Mouse (Mus musculus) frontal cortex, postnatal 25 days (tissue): ENCODE data around the gene Klhl23.

Experiments used
- DNase-seq, 2 experiments: peaks; one replicate each; pipeline ENCODE4 v3.0.0; 2022; ENCODE audit warnings: low spot score in 2 of 2

Klhl23 gene

DNA sequence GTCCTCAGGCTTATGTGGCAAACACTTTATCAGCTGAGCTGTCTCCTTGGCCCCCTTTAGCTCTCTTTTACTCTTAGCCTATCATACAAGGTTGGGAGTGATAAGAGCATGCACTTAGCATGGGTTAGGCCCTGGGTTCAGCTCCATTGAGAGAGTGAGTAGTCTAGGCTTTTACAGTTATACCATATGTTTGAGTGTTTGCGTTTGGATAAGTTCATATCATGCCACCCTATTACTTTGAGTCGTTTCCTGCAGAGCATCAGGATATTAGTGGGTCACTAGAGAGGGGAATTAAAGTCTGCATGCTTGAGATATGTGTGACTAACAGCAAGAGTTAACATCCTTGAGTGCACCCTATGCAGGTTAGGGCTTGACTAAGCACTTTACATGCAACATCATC lies 7.9 kb downstream of the Klhl23 start:
- no peak for DNase-seq

DNA sequence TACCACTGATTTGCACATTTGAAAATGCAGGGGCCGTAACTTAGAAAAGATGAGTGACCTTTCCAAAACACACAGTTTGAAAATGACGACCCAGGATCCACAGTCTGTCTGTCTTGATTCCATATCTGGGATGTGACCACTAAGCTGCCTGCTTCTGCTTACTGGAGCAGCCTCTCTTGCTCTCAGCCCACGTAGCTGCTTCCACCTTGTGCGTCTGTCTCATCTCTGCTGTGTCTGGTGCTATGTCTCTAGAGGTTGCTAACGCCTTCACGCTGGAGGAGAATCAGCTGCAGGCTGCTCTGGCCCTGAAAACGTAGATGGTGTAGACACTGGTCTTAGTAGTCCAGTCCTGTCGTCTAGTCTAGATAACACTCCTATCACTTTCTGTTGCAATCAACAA lies 8.4 kb downstream of the Klhl23 start:
- no peak for DNase-seq

DNA sequence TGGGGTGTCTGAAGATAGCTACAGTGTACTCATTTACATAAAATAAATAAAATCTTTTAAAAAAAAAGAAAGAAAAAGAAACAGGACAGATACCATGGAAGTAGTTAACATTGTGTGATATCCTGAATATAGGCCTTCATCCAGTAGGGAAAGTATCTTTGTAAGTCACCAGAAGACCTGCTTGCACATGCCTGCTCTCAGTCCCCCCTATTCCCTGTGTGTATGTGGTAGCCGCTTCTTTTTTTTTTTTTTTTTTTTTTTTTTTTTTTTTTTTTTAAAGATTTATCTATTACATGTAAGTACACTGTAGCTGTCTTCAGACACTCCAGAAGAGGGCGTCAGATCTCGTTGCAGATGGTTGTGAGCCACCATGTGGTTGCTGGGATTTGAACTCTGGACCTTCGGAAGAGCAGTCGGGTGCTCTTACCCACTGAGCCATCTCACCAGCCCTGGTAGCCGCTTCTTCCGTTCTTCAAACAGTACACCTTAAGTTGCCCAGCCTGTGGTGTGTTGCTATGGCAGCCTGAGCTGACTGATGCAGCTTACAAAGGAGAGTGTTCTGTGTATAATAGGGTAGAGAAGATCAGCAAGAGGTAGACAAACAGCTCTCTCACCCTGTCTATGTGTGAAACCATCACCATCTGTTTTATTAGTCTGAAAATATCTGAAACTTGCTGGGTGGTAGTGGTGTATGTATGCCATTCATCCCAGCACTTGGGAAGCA lies 15.7 kb downstream of the Klhl23 start:
- no peak for DNase-seq

DNA sequence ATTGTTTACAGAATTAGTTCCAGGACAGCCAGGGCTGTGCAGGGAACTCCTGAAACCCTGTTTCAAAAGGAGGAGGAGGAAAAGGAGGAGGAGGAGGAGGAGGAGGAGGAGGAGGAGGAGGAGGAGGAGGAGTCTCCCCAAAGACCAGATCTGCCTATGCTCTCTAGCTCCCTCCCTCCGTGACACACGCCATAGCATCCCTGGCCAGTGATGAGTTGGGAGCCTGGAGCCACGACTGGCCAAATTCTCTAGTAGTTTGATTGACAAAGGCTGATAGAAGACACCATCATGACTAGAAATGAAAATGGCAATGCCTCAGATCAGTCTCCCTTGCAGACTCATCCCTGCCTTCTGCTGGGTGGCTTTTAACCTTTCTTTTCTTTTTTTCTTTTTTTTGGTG lies 16.3 kb downstream of the Klhl23 start:
- no peak for DNase-seq

DNA sequence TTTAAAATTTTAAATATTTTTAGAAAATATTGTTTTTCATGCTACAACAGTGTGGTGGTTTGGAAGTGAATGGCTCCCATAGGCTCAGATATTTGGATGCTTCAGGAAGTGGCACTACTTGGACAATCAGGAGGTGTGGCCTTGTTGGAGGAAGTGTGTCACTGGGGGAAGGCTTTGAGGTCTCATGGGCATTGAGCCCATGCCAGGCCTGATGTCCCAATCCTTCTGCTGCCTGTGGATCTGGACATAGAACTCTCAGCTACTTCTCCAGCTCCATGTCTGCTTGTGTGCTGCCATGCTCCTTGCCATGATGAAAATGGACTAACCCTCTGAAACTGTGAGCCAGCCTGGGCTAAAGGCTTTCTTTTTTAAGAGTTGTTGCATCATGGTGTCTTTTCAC lies 17.0 kb downstream of the Klhl23 start:
- no peak for DNase-seq

DNA sequence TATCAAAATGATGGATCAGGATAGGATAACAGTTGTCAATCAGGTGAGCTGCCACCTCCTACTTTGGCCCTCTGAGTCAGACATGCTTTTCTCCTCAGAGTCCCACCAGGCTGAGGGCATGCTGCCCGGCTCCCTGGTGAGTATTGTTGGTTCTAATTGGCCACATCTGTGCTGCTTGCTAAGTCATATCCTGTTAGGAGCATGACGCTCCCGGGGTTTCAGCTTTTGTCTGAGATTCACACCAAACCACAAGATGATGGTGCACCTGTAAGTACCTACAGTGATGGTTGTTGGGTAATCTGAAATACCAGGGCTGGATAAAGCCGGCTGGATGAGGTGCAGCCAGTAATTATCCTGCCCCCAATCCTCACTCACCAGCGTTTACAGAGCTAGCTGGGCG lies 18.5 kb downstream of the Klhl23 start:
- no peak for DNase-seq

DNA sequence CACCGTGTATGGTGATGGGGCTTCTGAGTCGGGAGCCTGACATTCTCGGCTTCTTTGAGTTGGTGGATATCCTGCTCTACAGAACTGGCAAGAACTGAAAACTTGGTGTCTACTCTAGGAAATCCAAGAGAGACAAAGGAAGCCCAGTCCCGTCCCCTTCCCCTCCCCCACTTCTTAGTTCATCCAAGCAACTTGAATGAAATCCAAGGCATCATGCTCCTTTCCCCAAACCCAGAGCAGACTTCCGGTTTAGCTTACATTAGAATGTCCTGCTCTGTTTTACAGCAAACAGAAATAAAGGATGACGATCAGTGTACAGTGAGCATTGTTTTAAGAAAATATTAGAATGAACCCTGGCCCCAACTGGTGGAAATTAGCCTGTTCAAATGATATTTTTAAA lies 27.5 kb downstream of the Klhl23 start:
- DNase-seq = no peak

DNA sequence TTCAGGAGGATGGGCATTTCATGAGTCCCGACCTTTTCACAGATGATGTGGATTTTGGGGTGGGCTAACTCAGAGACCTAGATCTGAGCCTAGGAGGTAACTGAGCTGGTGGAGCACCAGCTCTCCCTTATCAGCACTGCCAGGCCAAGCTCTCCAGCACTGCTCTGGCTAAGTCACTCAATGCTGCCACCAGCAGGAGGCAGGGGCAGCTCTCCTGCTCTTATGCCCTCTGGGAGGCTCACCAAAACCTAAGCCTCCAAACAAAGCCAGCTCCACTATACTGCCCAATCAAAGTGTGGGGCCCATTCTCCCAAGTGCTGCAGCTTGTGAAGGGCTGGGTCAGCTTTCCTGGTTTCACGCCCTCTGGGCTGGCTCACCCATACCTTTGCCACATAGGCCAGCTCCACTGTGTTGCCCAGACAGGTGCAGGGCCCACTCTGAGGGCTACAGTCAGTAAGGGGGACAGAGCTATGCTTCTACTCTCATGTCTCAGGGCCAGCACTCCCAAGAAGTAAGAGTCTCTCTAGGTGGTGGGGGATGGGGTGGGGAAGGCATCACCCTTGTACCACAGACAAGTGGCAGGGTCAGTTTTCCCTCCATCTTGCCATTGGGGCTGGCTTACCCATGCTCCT lies 29.8 kb downstream of the Klhl23 start:
- no peak for DNase-seq

DNA sequence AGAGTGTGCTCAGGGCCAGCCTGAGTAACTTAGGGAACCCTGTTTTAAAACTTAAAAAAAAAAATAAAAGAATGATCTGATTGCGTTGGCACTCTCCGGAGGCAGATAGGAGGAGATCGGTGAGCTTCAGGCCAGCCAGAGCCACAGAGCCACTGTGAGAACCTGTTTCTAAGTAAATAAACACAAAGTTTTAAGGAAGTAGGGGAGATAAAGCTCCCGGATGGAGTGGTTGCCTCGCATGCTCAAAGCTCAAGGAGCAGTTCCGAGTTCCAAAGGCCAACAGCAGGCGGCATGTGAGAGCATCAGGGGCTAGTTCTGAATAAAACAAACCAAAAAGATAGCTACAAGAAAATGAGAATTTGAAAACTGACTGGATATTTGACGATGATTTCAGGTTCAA lies 34.6 kb downstream of the Klhl23 start:
- no peak for DNase-seq

DNA sequence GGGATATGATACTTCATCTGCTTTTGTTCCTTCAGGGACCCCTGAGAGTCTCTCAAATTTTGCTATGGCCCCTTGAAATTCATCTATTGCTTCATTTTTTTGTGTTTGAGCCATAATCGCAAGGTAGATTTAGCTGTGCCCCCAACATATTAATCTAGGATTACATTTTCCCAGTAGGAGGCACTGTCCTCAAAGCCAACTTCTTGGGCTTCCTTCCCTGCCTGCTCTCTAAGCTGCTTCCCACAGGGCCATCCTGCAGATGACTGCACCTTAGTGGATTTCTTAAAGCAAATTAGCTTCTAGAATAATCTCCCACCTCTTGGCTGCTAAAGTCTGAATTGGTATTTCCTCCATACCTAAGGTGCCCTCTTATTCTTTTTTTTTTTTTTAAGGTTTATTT lies 36.1 kb downstream of the Klhl23 start:
- DNase-seq = no peak

DNA sequence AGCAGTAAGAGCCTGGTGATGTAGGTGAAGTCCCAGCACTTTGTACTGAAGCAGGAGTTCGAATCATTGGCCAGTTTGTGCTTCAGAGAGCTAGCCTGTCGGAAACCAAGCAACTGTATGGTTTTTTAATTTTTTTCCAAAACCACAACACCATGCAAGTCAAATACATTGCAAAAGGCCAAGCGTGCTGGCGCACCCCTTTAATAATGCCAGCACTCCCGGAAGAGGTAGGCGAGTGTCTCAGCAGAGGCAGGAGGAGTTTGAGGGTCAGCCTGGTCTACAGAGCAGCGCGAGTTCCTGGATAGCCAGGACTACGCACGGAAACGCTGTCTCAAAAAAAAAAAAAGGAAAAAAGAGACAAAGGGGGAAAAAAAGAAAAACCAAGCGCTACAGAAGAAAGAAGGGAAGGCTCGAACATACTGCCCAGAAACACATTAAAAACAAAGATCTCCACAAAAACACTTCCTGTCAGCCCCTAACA lies 39.3 kb downstream of the Klhl23 start:
- no peak for DNase-seq

DNA sequence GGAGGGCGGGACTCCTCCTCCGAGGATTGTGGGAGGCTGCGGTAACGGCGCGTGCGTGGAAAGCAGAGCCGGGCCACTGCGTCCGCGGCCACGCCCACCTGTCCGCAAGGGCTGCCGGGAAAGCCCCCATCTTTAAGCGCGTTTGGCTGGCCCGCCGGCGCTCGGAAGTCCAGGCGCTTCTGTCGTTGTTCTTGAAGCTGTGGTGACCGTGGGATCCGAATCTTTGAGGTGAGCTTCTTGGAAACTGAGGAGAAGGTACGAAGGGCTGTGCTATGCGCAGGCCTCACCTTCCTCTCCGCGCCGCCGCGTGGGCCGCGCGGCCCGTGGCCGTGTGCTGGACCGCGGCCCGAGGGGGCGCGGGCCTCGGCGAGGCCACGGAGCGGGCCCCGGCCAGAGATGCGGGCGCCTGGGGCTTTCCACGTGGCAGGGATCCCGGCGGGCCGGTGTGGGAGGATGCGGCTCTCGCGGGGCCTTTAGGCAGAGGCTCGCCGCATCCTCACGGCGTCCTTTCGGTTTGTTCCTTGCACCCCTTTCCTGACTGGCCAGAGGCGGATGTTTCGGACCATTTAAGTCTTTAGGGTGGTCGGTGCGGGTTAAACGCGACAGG lies 39.8 kb downstream of the Klhl23 start, which contains the start of gene Ssb:
TSS of gene Ssb (plus strand) at position 78 of the 607 bp plus-strand sequence.
- peak; percentile 80 to 88 for DNase-seq

DNA sequence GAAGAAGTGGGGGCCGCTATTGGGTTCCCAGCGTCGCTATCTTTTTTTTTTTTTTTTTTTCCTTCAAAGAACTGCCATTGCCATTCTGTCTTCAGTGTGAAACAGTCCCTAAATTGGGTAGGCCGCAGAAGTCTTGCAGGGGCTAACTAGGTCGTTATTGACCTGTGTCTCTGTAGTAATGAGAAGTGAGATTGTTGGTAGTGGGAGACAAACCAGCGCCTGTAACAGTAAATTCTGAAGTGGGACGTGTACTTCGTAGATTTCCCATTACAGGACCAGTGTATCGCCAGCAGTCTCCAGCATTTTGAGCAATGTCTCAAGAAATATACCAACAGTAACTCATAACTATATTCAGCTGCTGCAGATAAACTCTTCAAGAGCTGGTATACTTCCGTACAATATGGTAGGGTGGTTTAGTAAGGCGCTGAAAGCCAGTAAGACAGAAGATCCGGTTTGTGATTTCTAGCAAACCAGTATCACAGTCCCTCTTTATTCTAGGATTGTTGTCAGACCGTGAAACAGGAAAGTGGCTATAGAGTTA lies 40.4 kb downstream of the Klhl23 start:
- DNase-seq = no peak

DNA sequence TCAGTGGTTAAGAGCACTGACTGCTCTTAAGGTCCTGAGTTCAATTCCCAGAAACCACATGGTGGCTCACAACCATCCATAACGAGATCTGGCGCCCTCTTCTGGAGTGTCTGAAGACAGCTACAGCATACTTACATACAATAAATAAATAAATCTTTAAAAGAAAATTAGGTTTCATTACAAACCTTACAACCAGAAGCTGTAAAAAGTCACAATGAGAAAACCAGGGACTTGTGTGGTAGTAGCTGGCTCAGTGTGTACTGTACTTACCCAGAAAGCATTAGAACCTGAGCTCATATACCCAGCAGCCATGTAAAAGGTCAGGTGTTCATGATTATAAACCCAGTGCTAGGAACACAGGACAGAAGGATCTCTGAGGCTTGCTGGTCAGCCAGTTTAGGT lies 62.2 kb downstream of the Klhl23 start:
- no peak for DNase-seq

DNA sequence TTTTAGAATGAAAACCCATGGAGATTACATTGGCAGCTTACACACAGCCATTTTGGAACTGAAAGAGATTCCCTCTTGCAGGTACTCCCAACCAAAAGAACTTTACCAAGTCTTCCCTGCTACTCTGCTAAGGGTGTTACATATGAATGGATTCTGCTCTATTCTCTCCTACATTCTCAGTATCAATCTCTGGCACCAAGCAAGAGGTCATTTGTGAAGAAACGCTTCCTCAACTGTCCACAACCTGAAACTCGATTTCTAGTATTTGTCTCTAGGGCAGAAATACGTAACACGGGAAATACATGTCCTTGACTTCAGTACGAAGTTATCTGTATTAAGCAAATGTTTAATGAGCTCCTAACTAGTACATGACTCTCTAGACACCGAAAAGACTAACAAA lies 62.8 kb downstream of the Klhl23 start:
- no peak for DNase-seq

DNA sequence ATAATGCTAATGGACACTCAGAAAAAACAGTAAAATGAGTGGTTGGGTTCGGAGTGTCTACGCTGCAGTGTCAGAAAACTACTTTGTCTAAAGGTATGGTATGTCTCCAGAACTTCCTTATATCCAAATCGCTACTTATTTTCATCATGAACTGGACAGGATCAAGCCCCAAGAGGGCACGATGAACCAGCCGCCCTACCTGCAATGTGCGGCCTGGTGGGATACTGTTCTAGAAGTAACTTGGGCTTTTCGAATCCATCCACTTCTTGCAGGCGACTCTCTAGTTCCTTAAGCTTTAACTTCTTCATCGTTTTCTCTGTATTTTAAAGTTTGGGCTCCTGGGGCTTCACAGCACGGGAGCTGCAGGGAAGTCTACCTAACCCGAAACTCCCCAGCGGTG lies 63.3 kb downstream of the Klhl23 start:
- no peak for DNase-seq

DNA sequence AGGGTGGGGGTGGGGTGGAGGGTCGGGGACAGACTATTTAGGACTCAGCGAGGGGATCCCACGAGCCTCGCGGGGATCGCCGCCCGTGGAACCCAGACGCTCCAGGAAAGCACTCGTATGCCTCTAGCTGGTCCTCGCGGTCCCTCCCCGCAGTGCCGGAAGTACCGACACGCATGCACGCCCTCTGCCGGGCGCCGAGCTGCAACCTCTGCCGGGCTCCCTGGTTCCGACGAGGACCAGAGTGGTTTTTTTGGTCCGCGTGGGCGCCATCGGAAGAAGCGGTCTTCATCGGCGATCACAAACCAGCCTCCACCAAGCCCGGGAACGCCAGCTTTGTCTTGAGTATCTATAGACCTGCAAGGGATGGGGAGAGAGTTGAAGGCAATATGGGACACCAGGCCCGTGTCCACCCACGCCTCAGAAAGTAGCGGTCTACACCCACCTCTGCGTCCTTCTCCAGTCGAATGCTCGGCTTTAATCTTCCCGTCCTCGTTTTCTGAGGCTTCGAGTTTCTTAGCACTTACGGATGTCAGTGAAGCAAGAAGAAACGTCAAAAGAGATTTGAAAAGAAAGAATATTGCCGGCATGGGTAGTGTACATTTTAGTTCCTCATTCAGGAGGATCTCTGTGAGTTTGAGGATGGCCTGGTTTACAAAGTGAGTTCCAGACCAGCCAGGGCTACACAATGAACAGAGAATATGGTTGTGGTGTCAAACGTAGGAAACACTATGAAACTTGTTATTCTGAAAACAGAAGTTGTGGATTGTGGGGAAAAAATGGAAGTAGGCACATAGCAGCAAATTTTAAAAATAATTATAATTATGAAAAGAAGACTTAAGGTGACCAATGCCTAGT lies 63.9 kb downstream of the Klhl23 start, which contains the start of gene Mettl5:
TSS of gene Mettl5 (minus strand) at position 165 of the 855 bp plus-strand sequence.
- DNase-seq = peak; percentile 76 to 81
